Mouse (Mus musculus) lung, adult 2 months (tissue): Measurements from ENCODE around the gene Adtrp. TPM values are rescaled to one million over a fixed set of nuclear protein-coding genes. Genes with fewer than 3 reads are reported as not detected.

Source experiments
- DNase-seq: peaks from one replicate; pipeline ENCODE4 v3.0.0; 2022
- H3K4me1 ChIP-seq: fragments of 200-500 bp; 2 replicates; pipeline ENCODE4 v1.6.1; 2011; ENCODE audit warnings: low read length; ENCODE audit not compliant: control insufficient read depth, insufficient read depth
- H3K4me3 ChIP-seq: fragments of 200-500 bp; replicated peaks from 2 replicates; pipeline ENCODE3; 2011; ENCODE audit warnings: low read depth, mild to moderate bottlenecking, control low read depth, low read length; ENCODE audit errors: extremely low read depth
- CTCF ChIP-seq: fragments of 200-500 bp; IDR thresholded peaks from 2 replicates; pipeline ENCODE4 v1.5.1; 2011; ENCODE audit warnings: mild to moderate bottlenecking, low read length, control low read depth; ENCODE audit not compliant: insufficient read depth
- POLR2A ChIP-seq: fragments of 200-500 bp; IDR thresholded peaks from 2 replicates; pipeline ENCODE4 v1.6.1; 2011; ENCODE audit warnings: low read depth, mild to moderate bottlenecking, control low read depth, low read length, borderline replicate concordance; ENCODE audit errors: extremely low read depth
- WGBS: fragments of 180-500 bp; shearing (Covaris S2); methylation state at CpG from one replicate; pipeline ENCODE4 v1.1.7; 2018; 5-methylcytosine and 5-hydroxymethylcytosine counted together
- polyA plus RNA-seq: library from polyadenylated mRNA; depleted of rRNA; stranded (reverse); fragments of >200 nt; gene quantifications from 2 replicates; pipeline ENCODE4 v1.2.3, GENCODE M21; 2012

Adtrp gene
- polyA plus RNA-seq, 1 experiment: 4.3 TPM

DNA sequence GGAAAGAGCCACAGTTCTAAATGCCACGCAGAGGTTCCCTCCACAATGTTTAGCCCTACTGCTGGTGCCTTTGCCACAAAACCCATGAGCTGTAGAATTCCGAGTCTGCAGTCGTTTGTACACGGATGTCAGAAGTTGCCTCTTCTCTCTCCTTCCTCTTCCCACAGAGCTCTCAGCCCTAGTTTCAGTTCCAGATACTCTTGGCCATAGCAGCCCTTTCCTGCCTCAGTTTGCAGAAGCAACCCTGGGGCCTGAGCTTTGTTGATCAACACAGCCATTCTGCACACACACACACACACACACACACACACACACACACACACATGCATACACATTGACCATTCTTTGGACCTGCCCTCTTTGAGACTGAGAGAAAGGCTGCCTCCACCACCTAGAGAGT is 28.0 kb downstream of the Adtrp start:
- no peaks in the 10 kb centered on the region for H3K4me1 ChIP-seq
- TF ChIP-seq POLR2A (no peak), CTCF (no peak)
- WGBS: 77% methylated on average over 4 of the region's 4 CpGs
- no peak for DNase-seq
- no peak overlapping the region for H3K4me3 ChIP-seq

DNA sequence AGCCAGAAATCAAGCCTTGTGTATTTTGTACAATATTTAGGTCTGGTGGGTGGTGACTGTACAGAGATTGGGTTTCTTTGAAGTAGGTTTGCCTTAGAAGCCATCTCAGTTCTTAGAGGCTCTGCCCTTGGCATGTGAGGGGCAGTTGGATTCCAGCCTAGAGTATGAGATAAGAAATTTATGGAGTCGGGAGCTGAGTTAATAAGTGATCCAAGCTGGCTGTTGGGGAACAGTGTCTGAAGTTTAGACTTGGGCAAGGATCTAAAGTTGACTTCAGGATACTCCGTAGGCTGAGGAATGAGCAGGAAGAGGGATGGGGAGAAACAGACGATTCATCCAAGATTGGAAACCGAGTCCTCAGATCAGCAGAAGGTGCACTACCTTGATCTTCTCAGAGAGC is 29.9 kb downstream of the Adtrp start:
- WGBS: 61% methylated on average over 4 of the region's 4 CpGs
- no peak for TF ChIP-seq POLR2A
- no peak for TF ChIP-seq CTCF
- no peaks in the 10 kb centered on the region for H3K4me1 ChIP-seq
- H3K4me3 ChIP-seq: no peak overlapping the region
- no peak for DNase-seq

DNA sequence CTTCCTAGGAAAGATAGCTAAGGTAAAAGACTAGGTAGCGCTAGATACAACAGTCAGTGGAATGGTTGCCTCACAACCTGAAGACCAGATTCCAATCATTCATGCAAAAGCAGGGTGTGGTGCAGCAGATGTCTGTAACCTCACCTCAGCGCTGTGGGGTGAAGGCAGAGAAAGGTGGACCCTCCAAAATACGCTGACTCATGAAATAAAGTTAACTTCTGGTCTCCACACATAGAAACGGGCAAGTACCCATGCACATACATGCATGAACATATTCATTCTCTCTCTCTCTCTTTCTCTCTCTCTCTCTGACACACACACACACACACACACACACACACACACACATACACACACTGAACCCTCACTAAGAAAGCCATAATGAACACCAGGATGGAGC is 30.8 kb downstream of the Adtrp start:
- DNase-seq: no peak
- Histone ChIP-seq H3K4me3 (no peak overlapping the region), H3K4me1 (no peaks in the 10 kb centered on the region)
- 92% methylated on average over 4 of the region's 4 CpGs for WGBS
- TF ChIP-seq POLR2A (no peak), CTCF (no peak)

DNA sequence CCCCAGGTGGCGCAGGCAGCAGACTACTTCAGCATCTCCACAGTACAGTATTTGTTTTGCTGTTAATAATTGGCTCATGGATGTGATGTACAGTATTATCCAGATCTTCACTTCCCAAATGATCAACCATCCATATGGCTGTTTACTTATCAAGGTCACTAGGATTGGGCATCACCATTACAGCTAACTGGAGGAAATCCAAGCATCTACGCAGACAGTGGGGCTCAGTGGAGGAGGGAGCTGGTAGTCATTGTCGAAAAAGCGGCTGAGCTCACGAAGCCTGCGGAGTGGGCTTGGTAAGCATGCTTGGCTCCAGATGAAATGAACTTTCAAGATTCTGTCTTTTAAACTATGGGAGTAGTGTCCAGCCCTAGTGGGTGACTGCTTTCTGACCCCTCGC is 36.7 kb downstream of the Adtrp start:
- TF ChIP-seq POLR2A: no peak
- no peak for TF ChIP-seq CTCF
- Histone ChIP-seq H3K4me1 (no peaks in the 10 kb centered on the region), H3K4me3 (no peak overlapping the region)
- DNase-seq: no peak
- 91% methylated on average over 7 of the region's 7 CpGs for WGBS

DNA sequence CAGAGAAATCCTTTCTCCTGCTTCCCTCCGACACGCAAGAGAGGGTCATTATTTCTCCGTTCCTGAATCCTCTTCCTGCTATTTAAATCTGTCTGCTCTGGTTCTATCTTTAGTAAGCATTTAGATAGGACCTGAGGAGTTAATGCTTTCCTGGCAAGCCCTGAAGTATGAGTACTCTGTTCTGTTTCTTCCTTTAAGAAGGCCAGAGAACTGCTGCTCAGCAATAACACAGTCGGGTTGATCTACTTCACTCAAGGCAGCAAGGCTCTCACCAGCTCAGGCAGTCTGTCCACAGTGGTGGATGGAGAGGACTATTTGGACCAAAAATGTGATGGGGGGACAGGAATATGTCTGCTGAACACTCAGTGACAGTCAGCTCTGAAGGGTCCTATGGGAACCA is 39.7 kb downstream of the Adtrp start:
- DNase-seq: no peak
- no peak for TF ChIP-seq POLR2A
- no peak for TF ChIP-seq CTCF
- Histone ChIP-seq H3K4me1 (no peaks in the 10 kb centered on the region), H3K4me3 (no peak overlapping the region)
- WGBS: 56% methylated on average over 4 of the region's 4 CpGs

DNA sequence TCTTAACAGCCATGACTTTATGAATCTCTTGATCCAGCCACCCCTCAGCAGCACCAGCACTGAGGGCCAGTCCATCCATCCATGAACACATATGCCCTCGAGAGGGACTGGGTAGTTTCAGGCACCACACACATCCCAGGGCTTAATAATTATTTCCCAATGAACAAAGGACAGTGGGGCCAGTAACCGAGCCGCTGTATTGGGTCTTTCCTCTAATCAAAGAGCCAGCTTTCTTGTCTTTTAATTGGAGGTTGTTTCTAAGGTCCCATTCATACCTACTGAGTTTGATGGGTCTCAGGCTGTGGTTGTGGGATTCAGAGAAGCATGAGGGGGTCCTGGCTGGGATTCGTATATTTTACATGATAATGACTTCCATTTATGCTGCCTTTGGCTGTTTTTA is 40.2 kb downstream of the Adtrp start:
- TF ChIP-seq POLR2A (no peak), CTCF (no peak)
- no peak for DNase-seq
- no peak overlapping the region for H3K4me3 ChIP-seq
- H3K4me1 ChIP-seq: no peaks in the 10 kb centered on the region
- 92% methylated on average over 4 of the region's 4 CpGs for WGBS

DNA sequence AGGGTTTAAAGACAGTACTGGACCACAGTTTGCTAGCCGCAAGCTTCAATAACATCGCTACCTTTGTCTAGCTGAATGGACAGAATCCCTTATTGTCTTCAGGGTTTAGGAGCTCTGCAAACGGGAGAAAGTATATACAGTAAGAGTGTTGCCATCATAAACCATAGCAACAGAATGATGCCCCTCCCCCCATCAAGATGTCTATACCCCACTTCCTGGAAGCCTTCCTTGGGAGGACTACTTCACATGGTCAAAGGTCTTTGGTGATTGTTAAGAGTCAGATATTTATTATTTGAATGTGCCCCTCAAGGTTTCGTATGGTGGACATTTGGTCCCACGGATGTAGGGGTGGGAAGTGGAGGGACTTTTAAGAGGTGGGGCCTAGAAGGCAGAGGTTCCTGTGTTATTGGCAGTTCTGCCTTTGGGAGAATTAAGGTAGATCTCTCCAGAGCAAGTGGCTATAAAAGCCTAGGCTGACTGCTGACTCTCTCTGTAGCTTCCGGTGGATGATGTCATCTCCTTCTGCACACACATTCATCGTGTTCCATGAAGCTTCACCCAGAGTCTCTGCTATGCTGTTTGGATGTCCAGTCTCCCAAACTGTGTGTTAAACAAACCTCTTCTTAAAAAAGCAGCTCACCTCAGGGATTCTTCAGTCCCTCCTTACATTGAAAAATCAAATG is 42.2 kb downstream of the Adtrp start:
- 74% methylated on average over 7 of the region's 7 CpGs for whole genome bisulfite sequencing
- DNase-seq: no peak
- Histone ChIP-seq H3K4me3 (no peak overlapping the region), H3K4me1 (no peaks in the 10 kb centered on the region)
- no peak for TF ChIP-seq POLR2A
- TF ChIP-seq CTCF: no peak

DNA sequence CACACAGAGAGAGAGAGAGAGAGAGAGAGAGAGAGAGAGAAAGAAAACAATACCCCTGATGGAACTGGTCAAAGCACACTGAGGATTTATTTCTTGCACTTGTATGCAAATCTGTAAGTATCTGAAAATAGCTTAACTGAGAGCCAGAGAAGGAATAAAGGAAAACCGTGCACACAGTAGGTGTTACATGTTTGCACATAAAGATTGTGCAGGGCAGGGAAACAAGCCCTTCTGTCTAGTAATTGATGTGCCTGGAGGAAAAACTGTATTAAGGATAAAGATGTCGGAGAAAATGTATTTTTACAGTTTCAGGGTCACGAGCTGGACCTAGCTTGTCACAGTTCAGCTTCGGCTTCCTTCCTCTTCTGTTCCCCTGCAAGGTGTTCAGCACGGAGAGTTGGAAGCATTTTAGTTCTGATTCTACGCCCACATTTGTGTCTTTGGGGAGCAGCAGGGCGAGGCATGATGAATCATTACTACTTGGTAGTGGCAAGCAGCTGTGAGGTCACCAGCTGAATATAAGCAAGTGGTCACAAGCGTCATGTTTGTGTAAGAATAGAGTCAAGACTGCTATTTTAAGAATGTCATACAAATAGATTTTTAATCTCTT is 43.7 kb downstream of the Adtrp start:
- 23% methylated on average over 8 of the region's 8 CpGs for WGBS
- DNase-seq: no peak
- TF ChIP-seq CTCF (no peak), POLR2A (no peak)
- no peak overlapping the region for H3K4me3 ChIP-seq
- H3K4me1 ChIP-seq: no peaks in the 10 kb centered on the region

DNA sequence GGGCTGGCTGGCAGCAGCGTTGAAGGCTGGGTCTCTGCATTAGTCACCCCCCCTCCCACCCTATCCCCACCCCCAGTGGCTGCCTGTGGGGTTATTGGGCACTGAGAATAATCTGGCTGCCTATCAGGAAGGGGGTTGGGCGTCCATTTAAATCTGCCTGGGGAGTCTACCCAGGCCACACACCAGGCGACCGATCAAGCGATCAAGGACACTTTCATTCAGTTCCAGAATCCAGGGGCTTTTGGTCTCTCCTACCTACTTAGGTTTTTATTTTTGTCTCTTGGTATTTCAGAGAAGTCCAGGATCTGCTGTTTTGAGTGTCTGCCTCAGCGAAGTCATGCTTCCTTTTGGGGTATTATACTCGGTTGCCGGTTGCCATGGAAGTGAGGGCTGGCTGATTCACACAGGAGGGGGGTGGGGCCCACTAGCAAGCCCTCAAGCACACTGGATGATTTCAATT is 46.3 kb downstream of the Adtrp start:
- no peak overlapping the region for H3K4me3 ChIP-seq
- no peak for DNase-seq
- no peak for TF ChIP-seq CTCF
- no peak for TF ChIP-seq POLR2A
- H3K4me1 ChIP-seq: no peaks in the 10 kb centered on the region
- 36% methylated on average over 8 of the region's 8 CpGs for WGBS

DNA sequence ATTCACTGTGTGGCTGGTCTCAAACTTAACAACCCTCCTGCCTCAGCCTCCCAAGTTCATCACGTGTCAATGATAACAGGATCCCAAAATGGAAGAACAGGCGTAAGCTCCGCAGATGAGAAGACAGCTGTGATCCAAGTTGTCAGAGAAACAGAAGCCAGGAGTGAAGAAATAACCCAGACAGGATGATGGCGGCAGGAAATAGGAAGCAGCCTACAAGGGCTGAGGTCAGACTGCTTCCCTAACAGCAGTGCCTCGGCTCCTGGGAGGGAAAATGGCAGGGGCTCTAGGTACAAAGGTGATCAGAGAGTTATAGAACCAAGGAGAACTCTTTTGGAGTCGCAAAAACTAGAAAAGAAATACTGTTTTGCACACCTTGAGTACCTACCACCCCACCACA is 54.6 kb downstream of the Adtrp start:
- no peak for DNase-seq
- TF ChIP-seq POLR2A (no peak), CTCF (no peak)
- Histone ChIP-seq H3K4me3 (no peak overlapping the region), H3K4me1 (no peaks in the 10 kb centered on the region)
- 79% methylated on average over 6 of the region's 6 CpGs for WGBS
